Mouse (Mus musculus): ENCODE results near the gene Rnf19b.

GRCm38 (mm10) chr4:129122719-129123118, 64.6 kb downstream of the Rnf19b start:
- TF ChIP-seq HCFC1 (IDR thresholded peaks at IDR 0.05; ENCODE audit: borderline replicate concordance, insufficient read depth, low read length), result no peak
- no peak for TF ChIP-seq ZNF384 (IDR thresholded peaks at IDR 0.05; ENCODE audit: low read depth, low read length)
- TF ChIP-seq MAFK (IDR thresholded peaks at IDR 0.05; ENCODE audit: insufficient read depth, low read depth, low read length), result no peak

Data from ES-E14 (cell line).